Mouse (Mus musculus): ENCODE results near the gene Mki67. TPM values are rescaled to one million over a fixed set of nuclear protein-coding genes. Genes with fewer than 3 reads are reported as not detected.

Gene Mki67
- 3.9 and 11.6 TPM in 2 replicates for polyA plus RNA-seq (2015; fragmentation: Nextera tagmentation; extraction: Ambion mirVana)

GRCm38 (mm10) chr7:135715642-135716444, at the start of gene Mki67:
Mki67 (minus strand) TSS chr7:135716361.
- H3K9ac ChIP-seq (replicated peaks), result peak within 1 kb of the TSS; percentile 44
- H3K27me3 ChIP-seq (replicated peaks), result 0 out of 2 replicates have a peak, but pooled peaks cover 6% of the 10 kb centered on the region
- no peaks in the 10 kb centered on the region for H3K36me3 ChIP-seq
- peak; percentile 71 for ATAC-seq (ENCODE audit: low FRiP score)
- peaks cover 13% of the 10 kb centered on the region for H3K4me1 ChIP-seq
- H3K27ac ChIP-seq (replicated peaks), result no peak within 1 kb of the TSS
- WGBS, result under 1% methylated on average over 70 of the region's 82 CpGs
- H3K9me3 ChIP-seq (replicated peaks), result no peaks in the 10 kb centered on the region
- peak within 1 kb of the TSS; percentile 99 for H3K4me2 ChIP-seq
- peak within 1 kb of the TSS; percentile 76 for H3K4me3 ChIP-seq (replicated peaks)

GRCm38 (mm10) chr7:135763311-135763710, 47.1 kb upstream of the Mki67 start:
- Histone ChIP-seq H3K9me3 (replicated peaks) (no peaks in the 10 kb centered on the region), H3K4me3 (replicated peaks) (no peak overlapping the region), H3K36me3 (no peaks in the 10 kb centered on the region), H3K27ac (replicated peaks) (no peak overlapping the region), H3K4me2 (no peak overlapping the region), H3K4me1 (peaks cover 17% of the 10 kb centered on the region), H3K27me3 (replicated peaks) (no peaks in the 10 kb centered on the region), H3K9ac (replicated peaks) (no peak overlapping the region)
- no peak for ATAC-seq (ENCODE audit: low FRiP score)
- WGBS, result 73% methylated on average over 2 of the region's 2 CpGs

- H3K4me1 ChIP-seq, result peaks cover 17% of the 10 kb centered on the region
- peak overlapping the region; percentile 75 for H3K27ac ChIP-seq (replicated peaks)
- H3K4me3 ChIP-seq (replicated peaks), result no peak overlapping the region
- H3K27me3 ChIP-seq (replicated peaks), result no peaks in the 10 kb centered on the region
- no peak overlapping the region for H3K9ac ChIP-seq (replicated peaks)
- ATAC-seq (ENCODE audit: low FRiP score), result no peak
- no peaks in the 10 kb centered on the region for H3K36me3 ChIP-seq
- WGBS, result 68% methylated on average over 12 of the region's 12 CpGs
- no peak overlapping the region for H3K4me2 ChIP-seq
- H3K9me3 ChIP-seq (replicated peaks), result no peaks in the 10 kb centered on the region
These were observed 42.8 kb upstream of the Mki67 start for GRCm38 (mm10) chr7:135758754-135759510.

- peaks cover 17% of the 10 kb centered on the region for H3K4me1 ChIP-seq
- H3K9ac ChIP-seq (replicated peaks), result no peak overlapping the region
- H3K4me2 ChIP-seq, result no peak overlapping the region
- peak overlapping the region; percentile 75 for H3K27ac ChIP-seq (replicated peaks)
- ATAC-seq (ENCODE audit: low FRiP score), result no peak
- H3K9me3 ChIP-seq (replicated peaks), result no peaks in the 10 kb centered on the region
- 73% methylated on average over 4 of the region's 4 CpGs for WGBS
- H3K27me3 ChIP-seq (replicated peaks), result no peaks in the 10 kb centered on the region
- no peaks in the 10 kb centered on the region for H3K36me3 ChIP-seq
- no peak overlapping the region for H3K4me3 ChIP-seq (replicated peaks)
These were observed 42.0 kb upstream of the Mki67 start for GRCm38 (mm10) chr7:135758171-135758570.

GRCm38 (mm10) chr7:135756984-135757586, 40.9 kb upstream of the Mki67 start:
- Histone ChIP-seq H3K9me3 (replicated peaks) (no peaks in the 10 kb centered on the region), H3K4me1 (peaks cover 17% of the 10 kb centered on the region), H3K27ac (replicated peaks) (peak overlapping the region; percentile 78), H3K4me2 (no peak overlapping the region), H3K27me3 (replicated peaks) (no peaks in the 10 kb centered on the region), H3K9ac (replicated peaks) (no peak overlapping the region), H3K4me3 (replicated peaks) (no peak overlapping the region), H3K36me3 (no peaks in the 10 kb centered on the region)
- WGBS, result 53% methylated on average over 6 of the region's 6 CpGs
- ATAC-seq (ENCODE audit: low FRiP score), result peak; percentile 79

- Histone ChIP-seq H3K4me2 (no peak overlapping the region), H3K4me1 (peaks cover 10% of the 10 kb centered on the region; the same call in 1 of the 2 replicates), H3K27ac (replicated peaks) (peak overlapping the region; percentile 37; the same call in 1 of the 2 replicates), H3K36me3 (no peaks in the 10 kb centered on the region), H3K27me3 (replicated peaks) (no peaks in the 10 kb centered on the region), H3K9ac (replicated peaks) (no peak overlapping the region), H3K9me3 (replicated peaks) (no peaks in the 10 kb centered on the region), H3K4me3 (replicated peaks) (no peak overlapping the region)
- WGBS, result 43% methylated on average over 6 of the region's 6 CpGs
- peak; percentile 47; the same call in 1 of the 2 replicates for ATAC-seq (ENCODE audit: low FRiP score)
These were observed 32.8 kb upstream of the Mki67 start for GRCm38 (mm10) chr7:135748986-135749385.

- Histone ChIP-seq H3K9ac (replicated peaks) (no peak overlapping the region), H3K36me3 (no peaks in the 10 kb centered on the region), H3K4me1 (peaks cover 10% of the 10 kb centered on the region; the same call in 1 of the 2 replicates), H3K27ac (replicated peaks) (peak overlapping the region; percentile 35), H3K4me3 (replicated peaks) (no peak overlapping the region), H3K27me3 (replicated peaks) (no peaks in the 10 kb centered on the region), H3K4me2 (no peak overlapping the region), H3K9me3 (replicated peaks) (no peaks in the 10 kb centered on the region)
- no peak for ATAC-seq (ENCODE audit: low FRiP score)
- 40% methylated on average over 2 of the region's 2 CpGs for WGBS
These were observed 30.9 kb upstream of the Mki67 start for GRCm38 (mm10) chr7:135747072-135747471.

GRCm38 (mm10) chr7:135746528-135746927, 30.4 kb upstream of the Mki67 start:
- H3K27me3 ChIP-seq (replicated peaks), result no peaks in the 10 kb centered on the region
- H3K27ac ChIP-seq (replicated peaks), result peak overlapping the region; percentile 35; the same call in 1 of the 2 replicates
- 45% methylated on average over 6 of the region's 6 CpGs for WGBS
- no peak for ATAC-seq (ENCODE audit: low FRiP score)
- no peaks in the 10 kb centered on the region for H3K36me3 ChIP-seq
- no peaks in the 10 kb centered on the region for H3K9me3 ChIP-seq (replicated peaks)
- no peak overlapping the region for H3K9ac ChIP-seq (replicated peaks)
- H3K4me2 ChIP-seq, result no peak overlapping the region
- no peak overlapping the region for H3K4me3 ChIP-seq (replicated peaks)
- H3K4me1 ChIP-seq, result peaks cover 10% of the 10 kb centered on the region; the same call in 1 of the 2 replicates

- no peaks in the 10 kb centered on the region for H3K36me3 ChIP-seq
- WGBS, result 45% methylated on average over 2 of the region's 2 CpGs
- no peak for ATAC-seq (ENCODE audit: low FRiP score)
- peaks cover 10% of the 10 kb centered on the region; the same call in 1 of the 2 replicates for H3K4me1 ChIP-seq
- no peaks in the 10 kb centered on the region for H3K9me3 ChIP-seq (replicated peaks)
- H3K27me3 ChIP-seq (replicated peaks), result no peaks in the 10 kb centered on the region
- no peak overlapping the region for H3K9ac ChIP-seq (replicated peaks)
- H3K4me3 ChIP-seq (replicated peaks), result no peak overlapping the region
- H3K27ac ChIP-seq (replicated peaks), result no peak overlapping the region
- H3K4me2 ChIP-seq, result no peak overlapping the region
These were observed 28.9 kb upstream of the Mki67 start for GRCm38 (mm10) chr7:135745091-135745490.

GRCm38 (mm10) chr7:135740453-135740852, 24.3 kb upstream of the Mki67 start:
- no peaks in the 10 kb centered on the region for H3K9me3 ChIP-seq (replicated peaks)
- H3K9ac ChIP-seq (replicated peaks), result no peak overlapping the region
- no peak for ATAC-seq (ENCODE audit: low FRiP score)
- H3K27me3 ChIP-seq (replicated peaks), result no peaks in the 10 kb centered on the region; the same call in 1 of the 2 replicates
- no peak overlapping the region for H3K4me3 ChIP-seq (replicated peaks)
- 86% methylated on average over 3 of the region's 3 CpGs for WGBS
- no peak overlapping the region for H3K4me2 ChIP-seq
- H3K27ac ChIP-seq (replicated peaks), result no peak overlapping the region
- H3K36me3 ChIP-seq, result no peaks in the 10 kb centered on the region
- H3K4me1 ChIP-seq, result peaks cover 8% of the 10 kb centered on the region

GRCm38 (mm10) chr7:135736581-135736886, 20.4 kb upstream of the Mki67 start:
- no peak overlapping the region for H3K9ac ChIP-seq (replicated peaks)
- no peak overlapping the region for H3K4me2 ChIP-seq
- no peak for ATAC-seq (ENCODE audit: low FRiP score)
- H3K27ac ChIP-seq (replicated peaks), result no peak overlapping the region
- no peak overlapping the region for H3K4me3 ChIP-seq (replicated peaks)
- 46% methylated on average over 3 of the region's 3 CpGs for WGBS
- H3K36me3 ChIP-seq, result no peaks in the 10 kb centered on the region
- H3K9me3 ChIP-seq (replicated peaks), result no peaks in the 10 kb centered on the region
- H3K27me3 ChIP-seq (replicated peaks), result no peaks in the 10 kb centered on the region; the same call in 1 of the 2 replicates
- H3K4me1 ChIP-seq, result peaks cover 14% of the 10 kb centered on the region
